Mouse (Mus musculus) left cerebral cortex, postnatal 25 days (tissue): ENCODE measurements around the gene Hnrnph3. TPM values are rescaled to one million over a fixed set of nuclear protein-coding genes. Genes with fewer than 3 reads are reported as not detected.
"Not testable (repeated sequence)": the region's sequence is repeated elsewhere in the genome, so short reads cannot be mapped to it uniquely, and the experiment has no call there.

Source experiments
- DNase-seq, 2 experiments: peaks; one replicate each; pipeline ENCODE4 v3.0.0; 2022; ENCODE audit warnings: low spot score in 2 of 2, mixed read lengths in 1 of 2
- intact Hi-C: fragments of 180-260 bp; cut with DNase I; formaldehyde crosslinking; loops from one replicate; pipeline ENCODE4 v1.15.1; 2025
- total RNA-seq, 2 experiments: library from RNA; stranded (reverse); gene quantifications; 2 replicates each; pipeline ENCODE4 v1.2.3; 2021

Gene Hnrnph3
- total RNA-seq = 10 to 100 TPM; 46.3 to 52.0 TPM

DNA sequence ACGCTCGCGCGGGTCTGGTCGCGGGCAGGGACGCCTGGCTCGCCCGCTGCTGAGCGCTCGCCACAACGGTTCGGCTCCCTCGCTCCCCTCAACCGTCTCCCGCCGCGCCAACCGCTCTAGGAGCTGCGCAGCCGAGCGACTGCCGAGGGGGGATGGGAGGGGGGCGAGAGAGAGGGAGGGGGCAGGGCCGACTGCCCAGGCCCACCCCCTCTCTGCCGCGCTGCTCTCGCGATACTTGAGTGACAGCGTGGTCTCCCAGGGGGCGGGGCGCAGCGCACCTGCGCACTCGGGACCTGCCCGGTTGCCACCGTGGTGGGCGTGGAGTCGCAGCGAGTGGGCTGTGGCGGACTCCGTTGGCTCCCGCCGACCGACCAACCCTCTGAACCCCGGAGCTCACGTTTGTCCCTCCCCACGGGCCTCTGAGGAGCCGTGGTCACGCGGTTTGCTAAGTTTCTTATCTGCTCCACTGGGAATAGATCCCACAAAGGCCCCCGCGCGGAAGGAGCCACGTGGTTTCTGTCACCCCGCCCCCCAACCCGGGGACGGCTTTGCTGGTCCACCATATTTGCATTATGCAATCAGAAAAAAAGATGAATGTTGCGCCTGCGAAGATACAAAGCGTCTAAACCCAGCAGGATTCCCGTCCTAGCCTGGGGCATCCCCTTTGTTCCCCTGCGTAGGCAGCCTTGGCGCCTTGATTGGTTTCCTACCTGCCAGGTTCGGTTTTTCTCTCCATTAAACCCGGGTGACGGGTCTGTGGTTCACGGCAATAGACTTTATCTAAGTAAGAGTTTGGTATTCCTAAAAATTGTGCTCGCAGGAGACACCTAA, at the start of gene Hnrnph3, which contains the start of gene Pbld2:
TSS of gene Hnrnph3 (minus strand) at position 469 of the 831 bp plus-strand sequence.
TSS of gene Pbld2 (plus strand) at position 567 of the 831 bp plus-strand sequence.
- intact Hi-C loops = loop anchor here (2.0 to 10.0 kb wide), 6 partner anchors 41 to 353 kb away; partner anchors contain the start of genes Herc4 and Rufy2
- peak; percentile 99 for DNase-seq

DNA sequence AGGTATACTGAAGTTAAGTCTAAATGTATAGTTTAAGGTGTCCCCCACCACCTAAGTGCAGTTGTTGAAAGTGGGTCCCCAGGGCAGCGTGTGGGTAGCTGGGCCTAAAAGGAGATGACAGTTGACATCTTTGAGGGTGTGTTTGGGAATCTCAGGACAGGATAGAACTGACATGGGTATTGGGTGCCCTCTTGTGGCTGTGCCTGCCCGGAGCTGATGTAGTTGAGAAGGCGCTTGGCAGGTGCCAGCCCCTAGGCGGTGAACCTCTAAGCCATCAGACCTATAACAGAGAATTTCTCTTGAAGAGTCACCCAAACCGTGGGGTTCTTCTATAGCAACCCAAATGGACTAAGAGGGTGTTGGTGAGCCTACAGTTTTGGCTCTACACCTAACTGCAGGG, 42.0 kb upstream of the Hnrnph3 start:
- intact Hi-C loops = loop anchor here (2.0 to 10.0 kb wide), 2 partner anchors 41 to 81 kb away; partner anchors contain the start of genes Hnrnph3, Pbld2 and Rufy2
- DNase-seq = peak; percentile 71 to 80

DNA sequence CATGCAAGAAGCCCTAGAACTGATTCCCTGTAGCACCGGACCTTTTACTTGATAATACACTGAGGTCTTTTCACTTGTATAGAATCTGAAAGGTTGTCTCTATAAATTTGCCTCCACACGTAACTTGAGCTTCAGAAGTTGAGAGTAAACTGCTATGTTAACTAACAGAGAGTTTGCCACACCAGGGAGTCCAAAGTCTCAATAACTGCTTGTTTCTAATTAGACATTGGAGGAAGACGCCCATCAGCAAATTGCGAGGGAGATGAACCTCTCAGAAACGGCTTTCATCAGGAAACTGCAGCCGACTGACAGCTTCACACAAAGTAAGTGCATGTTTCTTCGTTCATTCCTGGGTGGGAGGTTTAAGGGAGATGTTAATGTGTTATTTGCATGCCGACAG, 41.5 kb upstream of the Hnrnph3 start:
- no peak for DNase-seq
- intact Hi-C loops = loop anchor here (2.0 to 10.0 kb wide), 2 partner anchors 41 to 81 kb away; partner anchors contain the start of genes Hnrnph3, Pbld2 and Rufy2

DNA sequence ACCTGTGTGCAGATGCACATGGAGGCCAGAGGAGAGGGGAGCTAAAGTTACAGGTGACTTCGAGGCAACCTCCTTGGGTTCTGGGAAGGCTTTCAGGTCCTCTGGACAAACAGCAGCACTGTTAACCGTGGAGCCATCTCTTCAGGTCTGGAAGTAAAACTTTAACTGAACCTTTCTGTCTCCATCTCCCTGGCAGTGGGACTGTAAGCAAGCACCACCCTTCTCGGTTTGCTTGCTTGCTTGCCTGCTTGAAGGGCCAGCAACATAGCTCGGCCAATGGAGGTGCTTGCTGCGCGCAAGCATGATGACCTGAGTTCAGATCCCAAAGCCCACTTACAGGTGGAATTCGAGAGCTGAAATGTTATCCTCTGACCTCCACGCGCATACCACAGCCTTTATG, 40.5 kb upstream of the Hnrnph3 start:
- intact Hi-C loops = loop anchor here (2.0 to 10.0 kb wide), 2 partner anchors 40 to 80 kb away; partner anchors contain the start of genes Hnrnph3, Pbld2 and Rufy2

DNA sequence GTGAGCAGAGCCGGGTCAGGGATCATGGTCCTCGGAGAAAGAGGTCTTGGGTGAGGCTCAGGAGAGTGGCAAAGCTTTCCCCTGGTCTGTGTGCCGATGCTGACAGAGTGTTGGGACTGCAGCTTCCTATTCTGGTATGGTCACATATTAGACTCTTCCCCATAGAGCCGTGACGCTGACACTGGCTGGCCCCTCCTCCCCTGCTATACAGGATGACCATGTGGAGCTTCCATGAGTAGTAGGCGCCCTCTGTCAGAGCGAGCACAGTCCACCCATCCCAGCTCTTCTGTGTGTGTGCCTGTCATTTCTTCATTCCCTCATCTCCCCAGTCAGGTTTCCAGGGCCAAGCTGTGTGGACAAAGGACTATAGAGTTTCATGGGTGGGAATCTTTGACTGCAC, 39.3 kb upstream of the Hnrnph3 start:
- no peak for DNase-seq
- intact Hi-C loops = loop anchor here (10.0 kb wide), 1 partner anchor 79 kb away; the partner anchor contains the start of gene Rufy2

More for the DNA sequence above, 40.5 kb upstream of the Hnrnph3 start:
- no peak for DNase-seq

DNA sequence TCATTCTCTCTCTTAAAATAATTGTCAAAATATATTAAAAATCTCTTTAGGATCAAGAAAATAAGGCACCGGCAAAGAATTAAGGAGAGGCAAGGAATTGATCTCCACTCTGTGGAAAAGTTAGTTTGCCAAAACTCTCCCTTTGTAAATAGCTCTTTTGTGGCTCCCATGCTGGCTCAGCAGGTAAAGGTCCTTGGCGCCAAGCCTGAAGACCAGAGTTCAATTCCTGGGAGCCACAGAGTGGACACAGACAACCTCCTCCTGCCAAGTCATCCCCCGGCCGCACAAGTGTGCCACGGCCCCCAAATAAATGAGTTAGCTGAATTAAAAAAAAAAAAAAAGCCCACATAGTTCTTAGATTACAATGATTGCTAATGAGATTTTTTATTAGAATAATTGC, 38.7 kb upstream of the Hnrnph3 start:
- no peak for DNase-seq
- intact Hi-C loops = loop anchor here (10.0 kb wide), 1 partner anchor 78 kb away; the partner anchor contains the start of gene Rufy2

DNA sequence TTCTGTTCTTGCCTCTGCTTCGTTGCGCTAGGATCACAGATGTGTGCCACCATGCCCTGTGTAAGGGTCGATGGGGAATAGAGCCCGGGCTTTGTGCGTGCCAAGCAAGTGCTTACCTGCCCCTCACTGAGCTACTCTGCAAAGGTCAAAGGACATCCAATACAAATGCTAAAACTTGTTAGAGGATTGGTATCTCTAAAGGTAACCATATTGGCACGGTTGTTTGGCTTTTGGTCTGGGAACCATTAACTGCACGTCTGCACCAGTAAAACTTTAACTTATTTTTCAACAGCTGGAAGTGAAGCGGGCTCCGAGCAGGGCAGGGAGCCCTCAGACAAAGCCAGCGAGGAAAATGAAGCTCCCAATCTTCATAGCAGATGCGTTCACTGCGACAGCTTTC, 37.2 kb upstream of the Hnrnph3 start:
- DNase-seq = no peak
- intact Hi-C loops = loop anchor here (10.0 kb wide), 1 partner anchor 76 kb away; the partner anchor contains the start of gene Rufy2

DNA sequence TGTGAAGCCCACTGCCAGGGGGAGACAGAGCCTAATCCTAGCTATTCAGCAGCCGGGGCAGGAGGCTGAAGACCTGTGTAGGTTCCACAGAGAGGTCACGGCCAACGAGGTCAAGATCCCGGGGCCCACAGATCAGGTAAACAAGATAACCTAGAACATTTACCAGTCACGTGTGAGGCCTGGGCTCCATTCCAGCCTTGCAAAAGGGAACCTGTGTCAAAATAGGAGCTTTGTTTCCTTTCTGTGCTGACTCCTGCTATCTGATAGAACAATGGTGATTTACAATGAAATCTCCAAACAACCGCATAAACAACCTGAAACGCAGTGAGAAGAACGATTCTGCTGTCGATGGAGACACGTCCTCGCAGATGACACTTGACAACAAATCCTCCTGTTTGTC, 36.4 kb upstream of the Hnrnph3 start:
- no peak for DNase-seq
- intact Hi-C loops = loop anchor here (10.0 kb wide), 1 partner anchor 76 kb away; the partner anchor contains the start of gene Rufy2

DNA sequence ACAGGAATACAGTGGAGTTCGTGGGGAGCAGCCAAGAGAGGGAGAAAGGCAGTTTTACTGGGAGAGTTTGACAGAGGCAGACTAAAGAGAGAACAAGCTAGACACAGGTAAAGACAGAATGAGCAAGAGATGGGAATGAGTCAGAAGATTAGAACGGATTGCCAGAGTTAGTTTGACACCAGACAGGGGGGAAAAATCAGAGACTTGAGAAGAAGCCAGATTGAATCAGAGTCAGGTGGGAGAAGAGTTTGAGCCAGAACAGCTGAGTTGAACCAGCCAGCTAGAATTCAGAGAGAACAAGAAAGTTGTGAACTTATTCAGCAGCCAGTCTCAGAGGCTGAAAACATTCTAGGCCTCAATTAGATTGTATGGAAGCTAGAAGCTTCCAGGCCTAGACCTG, 35.8 kb upstream of the Hnrnph3 start, which contains the start of gene Pbld1:
TSS of gene Pbld1 (plus strand) at position 301 of the 400 bp plus-strand sequence.
- no peak for DNase-seq
- intact Hi-C loops = loop anchor here (10.0 kb wide), 1 partner anchor 75 kb away; the partner anchor contains the start of gene Rufy2

DNA sequence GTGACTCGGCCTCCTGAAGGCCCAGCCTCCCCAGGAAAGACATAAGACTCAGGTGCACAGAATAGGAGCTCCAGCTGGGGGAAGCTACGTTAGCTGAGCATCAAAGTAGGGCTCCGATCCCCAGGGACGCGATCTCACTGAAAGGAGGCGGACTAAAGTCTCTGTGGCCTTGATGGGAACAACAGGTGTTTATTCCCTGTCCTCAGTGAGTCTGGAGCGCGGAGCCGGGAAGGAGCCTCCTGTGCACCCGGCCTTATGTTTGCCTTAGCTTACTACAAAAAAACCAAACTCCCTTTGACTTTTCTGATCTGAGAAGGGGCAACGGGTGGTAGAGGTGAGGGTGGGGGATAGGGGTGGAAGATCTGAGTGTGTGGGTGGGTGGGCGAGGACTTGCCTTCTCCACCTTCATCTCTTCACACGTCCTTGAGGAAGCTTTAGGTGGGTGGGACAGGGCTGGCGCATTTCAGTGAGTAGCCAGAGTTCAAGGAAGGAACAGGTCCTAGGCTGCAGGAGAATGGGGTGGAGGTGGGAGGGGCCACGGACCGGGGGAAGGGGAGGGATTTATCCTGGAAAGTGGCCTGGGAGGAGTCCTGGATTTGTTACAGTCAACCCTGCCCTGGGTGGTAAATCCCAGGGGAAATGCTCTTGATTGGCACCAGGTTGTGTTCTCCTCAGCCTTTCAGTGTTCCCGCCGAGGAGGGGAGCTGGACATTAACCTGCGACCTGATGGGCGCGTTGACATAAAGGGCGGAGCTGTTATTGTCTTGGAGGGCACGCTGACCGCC, 33.1 kb upstream of the Hnrnph3 start:
- no peak for DNase-seq
- intact Hi-C loops = no loop called here

DNA sequence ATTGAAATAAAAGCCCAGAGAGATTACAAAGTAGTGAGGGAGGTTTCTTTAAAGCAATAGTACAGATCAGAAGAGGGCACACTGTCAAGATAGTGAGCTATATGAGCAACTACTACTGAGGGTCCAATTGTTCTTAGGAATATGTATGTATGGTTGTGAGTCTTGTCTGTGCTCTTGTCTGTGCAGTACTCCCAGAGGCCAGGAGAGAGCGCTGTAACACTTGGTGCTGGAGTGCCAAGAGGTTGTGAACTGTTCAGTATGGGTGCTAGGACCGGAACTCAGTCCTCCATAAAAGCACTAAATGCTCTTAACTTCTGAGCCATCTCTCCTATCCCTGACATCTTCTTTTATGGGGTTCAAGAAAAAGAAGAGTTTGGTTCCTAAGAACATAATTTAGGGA, 30.6 kb upstream of the Hnrnph3 start:
- no peak for DNase-seq
- intact Hi-C loops = no loop called here

DNA sequence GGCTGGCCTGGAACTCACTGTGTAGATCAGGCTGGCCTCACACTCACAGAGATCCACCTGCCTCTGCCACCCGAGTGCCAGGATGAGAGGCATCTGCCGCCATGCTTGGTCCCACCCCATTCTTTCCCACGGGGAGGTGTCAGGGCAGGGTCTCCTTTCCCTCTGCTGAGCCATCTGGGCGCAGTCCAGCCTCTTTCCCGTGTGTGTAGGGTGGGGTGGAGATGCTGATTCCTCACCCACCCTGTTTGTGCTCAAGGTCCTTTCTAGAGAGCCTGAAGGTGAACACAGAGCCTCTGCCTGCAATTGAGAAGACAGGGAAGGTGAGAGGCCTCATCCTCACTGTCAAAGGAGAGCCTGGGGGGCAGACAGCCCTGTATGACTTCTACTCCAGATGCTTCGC, 30.1 kb upstream of the Hnrnph3 start:
- intact Hi-C loops, DNase-seq: not testable (repeated sequence)

DNA sequence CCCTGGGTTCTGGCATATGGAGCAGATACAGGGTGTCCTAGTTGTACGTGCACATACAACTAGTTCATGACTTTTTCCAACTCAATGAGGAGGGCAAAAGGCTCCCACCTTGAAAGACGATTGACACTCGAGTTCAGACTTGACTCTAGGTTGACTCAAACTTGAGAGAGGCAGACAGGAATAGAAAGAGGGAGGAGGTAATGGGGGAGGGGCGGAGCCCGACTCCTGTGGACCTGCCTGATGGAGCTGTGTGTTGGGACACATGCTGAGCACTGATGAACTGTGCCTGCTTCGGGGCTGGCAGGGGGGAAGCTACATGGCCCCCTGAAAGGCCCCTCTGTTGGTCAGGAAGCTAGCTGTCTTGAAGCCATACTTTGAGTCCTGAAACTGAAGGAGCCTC, 29.0 kb upstream of the Hnrnph3 start:
- DNase-seq = no peak
- intact Hi-C loops = no loop called here

DNA sequence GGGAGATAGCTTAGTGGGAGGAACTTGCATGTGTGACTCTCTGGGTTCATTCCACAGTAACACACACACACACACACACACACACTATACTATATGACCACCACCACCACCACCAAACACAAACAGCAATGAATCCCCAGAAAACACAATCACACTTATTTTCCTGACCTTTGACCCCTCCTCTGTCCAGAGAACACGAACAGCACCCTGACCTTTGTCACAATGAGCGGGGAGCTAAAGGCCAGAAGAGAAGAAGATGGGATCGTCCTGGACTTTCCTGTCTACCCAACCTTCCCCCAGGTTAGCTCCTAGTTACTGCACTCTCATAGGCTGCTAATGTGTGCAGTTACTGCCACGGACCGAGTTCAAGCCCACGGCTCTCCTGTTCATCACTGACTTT, 28.0 kb upstream of the Hnrnph3 start:
- intact Hi-C loops = no loop called here
- no peak for DNase-seq

DNA sequence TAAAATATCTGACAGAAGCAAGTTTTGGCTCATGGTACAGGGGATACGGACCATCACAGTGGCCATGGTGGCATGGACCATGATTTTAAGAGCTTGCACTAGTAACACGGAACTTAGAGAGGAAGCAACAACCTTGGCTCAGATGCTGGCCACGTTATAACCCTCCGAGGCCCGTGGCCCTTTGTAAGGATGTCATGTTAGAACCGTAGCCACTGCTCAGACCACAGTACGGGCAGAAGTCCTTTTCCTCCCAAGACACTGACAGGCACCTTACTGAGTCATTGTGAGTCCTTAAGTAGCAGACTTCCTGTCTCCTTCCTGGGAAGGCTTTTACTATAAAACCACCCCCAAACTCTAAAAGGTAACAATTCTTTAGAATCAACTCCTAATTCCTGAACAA, 27.2 kb upstream of the Hnrnph3 start:
- DNase-seq = no peak
- intact Hi-C loops = no loop called here

DNA sequence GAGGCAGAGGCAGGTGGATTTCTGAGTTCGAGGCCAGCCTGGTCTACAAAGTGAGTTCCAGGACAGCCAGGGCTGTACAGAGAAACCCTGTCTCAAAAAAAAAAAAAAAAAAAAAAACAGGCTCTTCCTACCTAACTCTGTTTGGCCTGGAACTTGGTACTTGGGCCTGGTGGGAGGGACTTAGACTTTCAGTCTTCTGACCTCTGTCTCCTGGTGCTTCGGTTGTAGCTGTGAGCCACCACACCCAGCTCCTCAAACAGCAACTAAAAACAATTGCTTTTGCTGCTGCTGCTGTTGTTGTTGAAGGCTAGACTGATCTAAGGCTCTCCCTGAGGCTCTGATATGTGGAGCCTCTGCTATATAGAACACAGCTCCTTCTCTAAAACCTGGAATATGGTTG, 25.1 kb upstream of the Hnrnph3 start:
- DNase-seq = no peak
- intact Hi-C loops = no loop called here

DNA sequence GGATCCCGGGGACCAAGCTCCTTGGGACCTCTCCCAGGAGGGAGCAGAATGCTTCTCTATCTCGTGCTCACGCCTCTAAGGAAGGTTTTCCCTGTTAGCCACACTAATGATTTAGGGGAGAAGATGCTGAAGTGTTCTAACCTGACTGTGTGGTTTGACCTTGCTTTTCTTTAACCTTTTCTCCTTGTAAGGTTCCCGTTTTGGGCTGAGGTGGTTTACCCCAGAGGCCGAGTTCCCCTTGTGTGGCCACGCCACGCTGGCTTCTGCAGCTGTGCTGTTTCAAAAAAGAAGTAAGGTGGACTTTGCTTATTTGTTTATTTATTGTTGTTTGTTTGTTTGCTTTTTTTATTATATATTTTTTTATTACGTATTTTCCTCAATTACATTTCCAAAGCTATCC, 23.7 kb upstream of the Hnrnph3 start:
- intact Hi-C loops = no loop called here
- DNase-seq = no peak

DNA sequence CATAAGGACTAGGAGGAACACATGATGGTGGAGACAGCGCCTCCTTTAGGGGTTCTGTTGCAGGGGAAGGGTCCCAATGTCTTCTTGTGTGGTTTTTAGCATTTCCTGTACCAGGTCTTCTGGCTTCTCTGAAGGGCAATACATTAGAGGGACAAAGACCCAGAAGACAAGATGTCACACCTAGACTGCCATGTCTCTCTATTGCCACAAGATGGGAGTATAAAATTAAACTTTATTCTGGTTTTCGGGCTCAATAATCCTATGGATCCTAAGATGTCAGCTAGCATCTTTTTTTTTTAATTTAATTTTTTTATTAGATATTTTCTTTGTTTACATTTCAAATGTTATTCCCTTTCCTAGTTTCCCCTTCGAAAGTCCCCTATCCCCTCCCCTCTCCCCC, 19.1 kb upstream of the Hnrnph3 start:
- intact Hi-C loops = no loop called here
- DNase-seq = no peak

DNA sequence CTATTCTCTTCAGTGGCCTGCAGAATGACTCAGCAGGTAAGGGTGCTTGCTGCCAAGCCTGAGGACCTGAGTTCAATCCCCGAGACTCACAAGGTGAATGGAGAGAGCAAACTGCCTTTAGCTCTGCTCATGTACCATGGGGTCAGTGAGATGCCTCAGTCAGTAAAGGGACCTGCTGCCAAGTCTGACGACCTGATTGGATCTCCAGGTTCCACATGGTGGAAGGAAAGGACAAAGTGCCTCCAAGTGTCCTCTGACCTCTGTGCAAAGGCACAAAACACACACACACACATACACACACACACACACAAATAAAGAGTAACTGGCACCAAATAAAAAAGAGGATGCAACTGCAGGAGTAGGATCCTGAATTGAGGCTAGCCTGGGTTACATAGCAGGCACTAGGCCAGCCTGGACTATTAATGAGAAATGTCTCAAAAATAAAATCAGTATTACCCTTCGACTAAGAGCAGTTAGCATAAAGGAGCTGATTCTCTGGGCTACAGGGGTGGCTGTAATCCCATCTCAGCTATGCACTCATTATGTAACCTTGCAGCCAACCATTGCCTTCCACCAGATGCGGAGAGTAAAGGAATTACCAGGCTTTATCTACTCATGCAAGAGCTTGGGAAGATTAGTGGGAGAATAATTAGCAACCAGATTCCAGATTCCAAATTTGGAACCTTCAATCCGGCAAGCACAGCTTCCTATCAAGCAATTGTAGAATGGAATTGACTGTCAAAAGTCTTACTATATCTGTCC, 16.0 kb upstream of the Hnrnph3 start:
- intact Hi-C loops = no loop called here
- no peak for DNase-seq
